Mouse (Mus musculus) ES-E14 (cell line): Measurements from ENCODE around the gene Ntrk2. TPM values are rescaled to one million over a fixed set of nuclear protein-coding genes. Genes with fewer than 3 reads are reported as not detected.

Experiments
- DNase-seq: peaks from one replicate; pipeline ENCODE4 v3.0.0-alpha.2; 2013; ENCODE audit warnings: low read depth, low spot score
- H3K27ac ChIP-seq: 2 replicates; pipeline ENCODE4 v1.5.1; 2012; ENCODE audit warnings: low read depth, mild to moderate bottlenecking, low read length, moderate library complexity, mixed read lengths; ENCODE audit not compliant: poor library complexity, insufficient read depth, severe bottlenecking
- H3K36me3 ChIP-seq: 2 replicates; pipeline ENCODE4 v1.6.1; 2012; ENCODE audit warnings: mild to moderate bottlenecking, low read length, moderate library complexity, mixed read lengths; ENCODE audit not compliant: control insufficient read depth, poor library complexity, insufficient read depth, severe bottlenecking
- H3K4me1 ChIP-seq, 2 experiments: fragments of 150-350 bp in 1 of 2; sonication (generic) in 1 of 2; 2 replicates each; pipeline ENCODE4 v1.6.1; 2012; ENCODE audit warnings: low read length in 2 of 2, mild to moderate bottlenecking in 1 of 2, mixed read lengths in 1 of 2; ENCODE audit not compliant: control insufficient read depth in 2 of 2, insufficient read depth in 2 of 2, poor library complexity in 1 of 2
- H3K4me3 ChIP-seq, 2 experiments: fragments of 150-350 bp in 1 of 2; sonication (generic) in 1 of 2; 2 replicates each; pipeline ENCODE4 v1.5.1; 2012; ENCODE audit warnings: low read length in 2 of 2, low read depth in 1 of 2, mild to moderate bottlenecking in 1 of 2, mixed read lengths in 1 of 2; ENCODE audit not compliant: insufficient read depth in 1 of 2, poor library complexity in 1 of 2, severe bottlenecking in 1 of 2
- H3K9ac ChIP-seq: 2 replicates; pipeline ENCODE4 v1.6.1; 2012; ENCODE audit warnings: low read depth, mild to moderate bottlenecking, low read length, mixed read lengths; ENCODE audit not compliant: poor library complexity, insufficient read depth, severe bottlenecking
- H3K9me3 ChIP-seq: fragments of 150-350 bp; sonication (generic); 2 replicates; pipeline ENCODE4 v1.6.1; 2012; ENCODE audit warnings: low read depth, mild to moderate bottlenecking, low read length; ENCODE audit not compliant: control insufficient read depth, insufficient read depth
- CHD2 ChIP-seq: IDR thresholded peaks from 2 replicates; pipeline ENCODE4 v1.6.1; 2014; ENCODE audit warnings: mild to moderate bottlenecking, low read depth, low read length, inconsistent platforms
- HCFC1 ChIP-seq: IDR thresholded peaks from 2 replicates; pipeline ENCODE4 v1.6.1; 2012; ENCODE audit warnings: low read length, inconsistent platforms, borderline replicate concordance; ENCODE audit not compliant: insufficient read depth
- MAFK ChIP-seq: IDR thresholded peaks from 2 replicates; pipeline ENCODE4 v1.6.1; 2014; ENCODE audit warnings: mild to moderate bottlenecking, low read depth, low read length, inconsistent platforms; ENCODE audit not compliant: insufficient read depth
- ZC3H11A ChIP-seq: IDR thresholded peaks from 2 replicates; pipeline ENCODE4 v1.6.1; 2012; ENCODE audit warnings: low read depth, mild to moderate bottlenecking, inconsistent platforms, low read length, borderline replicate concordance
- ZNF384 ChIP-seq: IDR thresholded peaks from 2 replicates; pipeline ENCODE4 v1.6.1; 2012; ENCODE audit warnings: low read depth, low read length, inconsistent platforms
- in situ Hi-C, 2 experiments: fragments of 600-800 bp; cut with MboI; formaldehyde crosslinking; loops; one replicate each; pipeline ENCODE4 v1.15.1; 2025; ENCODE audit warnings: low sequenced_read_pairs in 2 of 2, inconsistent platforms in 1 of 2; ENCODE audit not compliant: unreplicated experiment in 2 of 2
- total RNA-seq: library from RNA; depleted of rRNA; stranded (reverse); fragments of 300-350 nt; gene quantifications from 2 replicates; pipeline ENCODE4 v1.2.3, GENCODE M21; 2012

The Ntrk2 gene
- total RNA-seq, 1 experiment: 5.0 TPM

DNA sequence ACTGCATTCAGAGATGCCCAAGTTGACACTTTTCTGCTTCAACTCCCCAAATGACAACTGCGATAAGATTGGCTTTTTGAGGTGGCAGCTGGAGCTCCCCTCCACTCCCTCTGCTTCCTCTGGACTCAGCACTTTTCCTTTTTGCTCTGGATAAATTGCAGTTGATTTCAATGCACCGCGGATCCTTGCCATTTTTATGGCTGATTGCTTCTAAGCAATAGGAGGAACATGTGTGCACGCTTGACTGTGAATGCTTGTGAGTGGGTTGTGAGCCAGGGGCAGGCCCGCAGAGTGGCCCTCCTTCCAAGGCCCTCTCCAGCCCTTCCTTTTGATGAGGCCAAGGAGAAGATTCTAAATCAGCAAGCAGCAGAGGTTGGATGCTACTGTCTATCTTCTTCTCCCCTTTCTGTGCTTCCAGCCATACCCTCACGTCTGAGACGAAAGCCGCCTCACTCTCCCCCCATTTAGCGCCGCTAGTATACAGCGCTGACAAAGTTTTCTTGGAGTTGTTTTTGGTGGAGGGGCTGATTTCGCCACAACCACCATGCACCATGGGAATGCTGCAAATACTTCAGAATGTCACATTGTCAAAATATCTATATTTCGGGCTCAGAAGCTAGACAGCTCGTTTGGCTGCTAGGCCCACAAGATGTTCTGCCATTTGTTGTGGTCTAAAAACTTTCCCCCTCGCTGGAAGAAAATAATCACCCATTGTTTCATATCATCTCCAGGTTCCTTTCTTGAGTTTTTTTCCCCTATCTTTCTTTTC lies 122.5 kb downstream of the Ntrk2 start:
- in situ Hi-C loops: no loop called here
- no peak for TF ChIP-seq ZC3H11A
- TF ChIP-seq CHD2: no peak
- TF ChIP-seq HCFC1: no peak
- no peak for TF ChIP-seq MAFK
- no peak for TF ChIP-seq ZNF384
- Histone ChIP-seq H3K4me1 (peaks cover 0 to 3% of the 10 kb centered on the region in 2 experiments; a peak in 2 of 4 replicates), H3K27ac (no peak overlapping the region), H3K36me3 (no peaks in the 10 kb centered on the region), H3K9ac (no peak overlapping the region), H3K9me3 (no peaks in the 10 kb centered on the region), H3K4me3 (no peak overlapping the region)
- DNase-seq: no peak

DNA sequence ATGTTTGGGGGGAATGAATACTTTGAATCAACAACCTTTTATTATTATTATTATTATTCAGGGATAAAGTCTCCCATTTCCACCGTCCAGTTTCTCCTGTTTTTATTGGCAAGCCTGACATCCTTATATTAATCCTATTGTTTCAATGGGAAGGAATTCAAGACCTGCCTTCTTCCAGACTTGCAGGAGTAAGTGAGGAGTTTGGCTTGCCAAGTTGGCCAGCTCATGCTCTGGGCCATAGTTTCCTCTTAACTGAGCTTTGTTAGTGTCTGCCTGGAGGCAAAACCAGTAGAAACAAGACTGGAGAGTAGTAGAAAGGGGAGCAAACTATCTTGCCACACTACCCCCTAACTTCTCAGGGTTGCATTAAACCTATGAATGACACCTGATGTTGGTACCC lies 123.8 kb downstream of the Ntrk2 start:
- in situ Hi-C loops: no loop called here
- Histone ChIP-seq H3K4me3 (no peak overlapping the region), H3K9ac (no peak overlapping the region), H3K27ac (no peak overlapping the region), H3K4me1 (peaks cover 0 to 3% of the 10 kb centered on the region in 2 experiments; a peak in 2 of 4 replicates), H3K9me3 (no peaks in the 10 kb centered on the region), H3K36me3 (no peaks in the 10 kb centered on the region)
- no peak for TF ChIP-seq ZC3H11A
- TF ChIP-seq MAFK: no peak
- DNase-seq: no peak

DNA sequence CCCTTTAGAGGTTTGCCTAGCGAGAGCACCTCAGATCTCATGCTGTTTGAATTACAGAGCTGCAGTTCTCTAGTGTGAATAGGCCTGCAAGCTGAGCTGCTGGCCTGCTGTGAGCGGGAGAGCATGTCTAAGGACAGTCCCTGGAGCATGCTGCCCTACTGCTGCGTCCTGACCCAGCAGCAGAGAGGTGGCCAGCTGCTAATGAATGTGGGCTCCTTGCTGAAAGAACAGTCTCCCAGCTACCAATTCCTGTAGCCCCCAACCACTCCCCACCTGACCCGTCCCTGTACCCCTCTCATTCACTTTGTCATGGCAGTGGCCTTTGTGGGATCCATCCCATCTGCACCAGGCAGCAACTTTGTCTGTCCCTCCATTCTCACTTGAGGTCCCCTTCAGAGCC lies 126.8 kb downstream of the Ntrk2 start:
- Histone ChIP-seq H3K36me3 (no peaks in the 10 kb centered on the region), H3K9me3 (no peaks in the 10 kb centered on the region), H3K4me3 (no peak overlapping the region), H3K9ac (no peak overlapping the region), H3K27ac (no peak overlapping the region), H3K4me1 (peaks cover 0 to 3% of the 10 kb centered on the region in 2 experiments; a peak in 1 of 4 replicates)
- in situ Hi-C loops: no loop called here
- TF ChIP-seq CHD2 (no peak), ZNF384 (no peak), ZC3H11A (no peak), HCFC1 (no peak), MAFK (no peak)
- no peak for DNase-seq

DNA sequence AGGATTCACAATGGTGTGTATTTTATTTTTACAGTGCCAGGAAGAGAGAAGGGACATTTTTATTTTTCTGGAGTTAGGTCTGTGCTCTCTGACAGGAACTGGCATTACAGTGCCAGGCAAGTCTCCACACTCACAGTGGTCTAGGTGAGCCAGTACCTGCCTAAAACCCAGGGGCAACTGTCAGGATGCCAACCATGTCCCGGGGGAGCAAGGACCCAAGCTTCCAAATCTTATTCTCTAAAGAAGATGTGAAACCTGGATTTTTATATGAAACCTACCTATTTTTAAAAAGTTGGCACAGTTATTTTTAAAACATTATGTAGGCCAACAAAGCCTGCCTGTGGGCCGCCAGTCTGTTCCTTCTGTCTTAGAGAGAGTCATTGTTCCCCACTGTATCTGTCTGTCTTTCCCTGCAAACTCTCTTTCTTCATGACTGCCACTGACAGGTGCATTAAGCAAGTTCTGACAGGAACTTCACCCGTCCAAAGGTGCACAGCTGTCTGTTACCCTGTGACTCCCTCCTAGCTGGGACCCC lies 128.3 kb downstream of the Ntrk2 start:
- Histone ChIP-seq H3K4me1 (peaks cover 0 to 6% of the 10 kb centered on the region in 2 experiments; a peak in 1 of 4 replicates), H3K9ac (no peak overlapping the region), H3K9me3 (no peaks in the 10 kb centered on the region), H3K27ac (no peak overlapping the region), H3K4me3 (no peak overlapping the region), H3K36me3 (no peaks in the 10 kb centered on the region)
- TF ChIP-seq CHD2 (no peak), ZNF384 (no peak), HCFC1 (no peak), ZC3H11A (no peak)
- DNase-seq: no peak
- in situ Hi-C loops: no loop called here
